Mouse (Mus musculus) embryonic facial prominence, embryonic 10.5 days (tissue): ENCODE results near the gene Tm4sf5. TPM values are rescaled to one million over a fixed set of nuclear protein-coding genes. Genes with fewer than 3 reads are reported as not detected.
"Not testable (repeated sequence)": the region's sequence is repeated elsewhere in the genome, so short reads cannot be mapped to it uniquely, and the experiment has no call there.

ENCODE experiments used
- DNase-seq: peaks from one replicate; pipeline ENCODE4 v3.0.0-alpha.2; 2017; ENCODE audit warnings: low spot score
- H3K27ac ChIP-seq: fragments of 300-500 bp; sonication (generic); replicated peaks from 2 replicates; pipeline ENCODE4 v1.5.1; 2016; ENCODE audit warnings: mild to moderate bottlenecking
- H3K27me3 ChIP-seq: fragments of 300-500 bp; sonication (generic); replicated peaks from 2 replicates; pipeline ENCODE4 v1.6.1; 2016; ENCODE audit warnings: low read depth, mild to moderate bottlenecking; ENCODE audit not compliant: poor library complexity, severe bottlenecking
- H3K36me3 ChIP-seq: fragments of 300-500 bp; sonication (generic); replicated peaks from 2 replicates; pipeline ENCODE4 v1.6.1; 2016; ENCODE audit warnings: mild to moderate bottlenecking, moderate library complexity
- H3K4me1 ChIP-seq: fragments of 300-500 bp; sonication (generic); 2 replicates; pipeline ENCODE4 v1.6.1; 2016
- H3K4me3 ChIP-seq: fragments of 300-500 bp; sonication (generic); 2 replicates; pipeline ENCODE4 v1.5.1; 2016; ENCODE audit warnings: mild to moderate bottlenecking, moderate library complexity
- H3K9me3 ChIP-seq: fragments of 300-500 bp; sonication (generic); 2 replicates; pipeline ENCODE4 v1.6.1; 2016; ENCODE audit warnings: mild to moderate bottlenecking
- WGBS: fragments of 180-500 bp; shearing (Covaris S2); methylation state at CpG from one replicate; pipeline ENCODE4 v1.1.7; 2016; 5-methylcytosine and 5-hydroxymethylcytosine counted together
- polyA plus RNA-seq: library from polyadenylated mRNA; unstranded; fragments of >200 nt; fragmentation: Nextera tagmentation; extraction: Ambion mirVana; gene quantifications from 2 replicates; pipeline ENCODE4 v1.2.1, GENCODE M21; 2016

Tm4sf5 gene
- 0.35 and 0.77 TPM in 2 replicates for polyA plus RNA-seq

DNA sequence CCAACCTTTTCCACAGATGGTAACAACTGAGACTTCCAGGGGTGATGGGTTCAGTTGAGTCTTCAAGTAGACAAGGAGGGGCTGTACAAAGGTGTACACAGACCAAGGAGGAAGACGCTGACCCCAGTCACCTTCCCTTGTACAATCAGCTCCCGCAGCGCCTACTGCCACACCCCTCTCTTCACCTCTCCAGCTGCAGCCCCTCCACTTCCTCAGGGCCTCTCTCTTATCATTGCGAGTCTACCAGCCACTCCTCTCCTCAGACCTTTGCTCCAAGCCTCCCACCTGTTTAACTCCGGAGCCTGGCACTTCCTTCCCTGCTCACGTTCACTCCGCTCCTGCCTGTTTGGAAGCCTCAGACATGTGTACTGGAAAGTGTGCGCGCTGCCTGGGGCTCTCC lies at the start of gene Tm4sf5:
Tm4sf5 (plus strand) TSS at position 275 of the 400 bp plus-strand sequence.
- no peak within 1 kb of the TSS for H3K27ac ChIP-seq
- no peaks in the 10 kb centered on the region for H3K36me3 ChIP-seq
- 78% methylated on average over 9 of the region's 9 CpGs for WGBS
- H3K4me3 ChIP-seq: no peak within 1 kb of the TSS
- H3K4me1 ChIP-seq: peaks cover 7% of the 10 kb centered on the region
- peaks cover 13% of the 10 kb centered on the region for H3K27me3 ChIP-seq
- H3K9me3 ChIP-seq: no peaks in the 10 kb centered on the region
- no peak for DNase-seq

- H3K36me3 ChIP-seq: peaks cover 7% of the 10 kb centered on the region
- WGBS: 19% methylated on average over 32 of the region's 32 CpGs
- peak within 1 kb of the TSS; percentile 65 for H3K4me3 ChIP-seq
- peak within 1 kb of the TSS; percentile 44; the same call in 1 of the 2 replicates for H3K27ac ChIP-seq
- H3K4me1 ChIP-seq: peaks cover 14% of the 10 kb centered on the region
- H3K27me3 ChIP-seq: peaks cover 64% of the 10 kb centered on the region
- peak; percentile 20 for DNase-seq
- H3K9me3 ChIP-seq: no peaks in the 10 kb centered on the region
Observed at GRCm38 (mm10) chr11:70458688-70459600, 46.1 kb upstream of the Tm4sf5 start, which contains the start of gene Zmynd15. Gene Zmynd15 (plus strand): TSS chr11:70459433.

DNA sequence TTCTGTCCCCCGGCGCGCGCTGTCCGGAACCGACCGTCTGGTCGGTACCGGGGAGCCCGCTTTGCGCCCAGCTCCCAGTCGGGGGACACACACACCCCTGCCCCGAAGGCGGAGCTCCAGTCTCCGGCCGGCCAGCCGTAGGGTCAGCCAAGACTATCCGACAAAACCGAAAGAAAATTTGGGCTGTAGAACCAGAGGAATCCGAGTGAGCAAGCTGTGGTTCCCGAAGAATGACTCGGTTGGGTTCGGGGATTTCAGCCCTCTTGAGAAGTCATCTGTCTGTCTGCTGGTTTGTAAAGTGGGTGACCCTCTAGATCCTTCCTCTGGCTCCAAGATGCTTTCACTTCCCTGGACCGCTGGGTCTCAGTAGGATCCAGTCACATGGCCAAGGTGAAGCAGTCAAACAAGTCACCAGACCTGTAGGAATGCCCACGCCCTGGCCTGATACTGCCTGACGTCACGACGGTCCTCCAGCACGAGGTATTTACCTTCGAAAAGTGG lies 45.4 kb upstream of the Tm4sf5 start, which contains the start of gene Cxcl16:
Cxcl16 (minus strand) TSS at position 384 of the 501 bp plus-strand sequence.
- peak within 1 kb of the TSS; percentile 65 for H3K4me3 ChIP-seq
- H3K36me3 ChIP-seq: peaks cover 7% of the 10 kb centered on the region; the same call in 1 of the 2 replicates
- peaks cover 71% of the 10 kb centered on the region for H3K27me3 ChIP-seq
- DNase-seq: peak; percentile 41
- no peaks in the 10 kb centered on the region for H3K9me3 ChIP-seq
- H3K27ac ChIP-seq: peak within 1 kb of the TSS; percentile 44; the same call in 1 of the 2 replicates
- 5% methylated on average over 30 of the region's 30 CpGs for WGBS
- peaks cover 19% of the 10 kb centered on the region for H3K4me1 ChIP-seq

GRCm38 (mm10) chr11:70463970-70464369 lies 41.1 kb upstream of the Tm4sf5 start:
- no peak for DNase-seq
- no peaks in the 10 kb centered on the region for H3K9me3 ChIP-seq
- H3K27ac ChIP-seq: no peak overlapping the region
- peaks cover 29% of the 10 kb centered on the region for H3K4me1 ChIP-seq
- 68% methylated on average over 5 of the region's 5 CpGs for WGBS
- H3K27me3 ChIP-seq: peaks cover 91% of the 10 kb centered on the region
- H3K36me3 ChIP-seq: no peaks in the 10 kb centered on the region
- no peak overlapping the region for H3K4me3 ChIP-seq

DNA sequence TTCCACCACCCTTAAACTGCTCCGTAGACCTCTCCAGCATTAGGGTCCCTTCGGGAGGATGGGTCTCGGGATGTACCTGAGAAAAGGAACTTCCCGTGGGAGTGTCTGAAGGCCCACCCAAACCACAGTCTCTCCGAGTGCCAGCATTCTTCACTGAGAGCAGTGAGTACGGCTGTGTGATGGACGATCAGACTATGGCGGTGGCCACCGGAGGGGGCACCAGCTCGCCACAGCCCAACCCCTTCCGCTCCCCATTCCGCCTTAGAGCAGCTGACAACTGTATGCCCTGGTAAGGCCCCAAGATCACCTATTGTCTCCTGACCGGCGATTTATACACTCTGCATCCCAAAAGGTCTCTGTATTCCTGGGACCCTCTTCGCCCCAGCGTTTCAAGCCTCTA lies 39.8 kb upstream of the Tm4sf5 start:
- H3K4me3 ChIP-seq: peak overlapping the region; percentile 38
- H3K27me3 ChIP-seq: peaks cover 79% of the 10 kb centered on the region
- H3K4me1 ChIP-seq: peaks cover 19% of the 10 kb centered on the region
- H3K27ac ChIP-seq: peak overlapping the region; percentile 57; the same call in 1 of the 2 replicates
- H3K9me3 ChIP-seq: no peaks in the 10 kb centered on the region
- peak; percentile 45 for DNase-seq
- no peaks in the 10 kb centered on the region for H3K36me3 ChIP-seq
- 23% methylated on average over 16 of the region's 16 CpGs for WGBS

- peak; percentile 26 for DNase-seq
- peaks cover 19% of the 10 kb centered on the region for H3K4me1 ChIP-seq
- no peaks in the 10 kb centered on the region for H3K36me3 ChIP-seq
- H3K27me3 ChIP-seq: peaks cover 73% of the 10 kb centered on the region
- WGBS: 14% methylated on average over 23 of the region's 23 CpGs
- peak overlapping the region; percentile 38 for H3K4me3 ChIP-seq
- no peaks in the 10 kb centered on the region for H3K9me3 ChIP-seq
- peak overlapping the region; percentile 57 for H3K27ac ChIP-seq
Observed at GRCm38 (mm10) chr11:70465824-70466223, 39.2 kb upstream of the Tm4sf5 start.

DNA sequence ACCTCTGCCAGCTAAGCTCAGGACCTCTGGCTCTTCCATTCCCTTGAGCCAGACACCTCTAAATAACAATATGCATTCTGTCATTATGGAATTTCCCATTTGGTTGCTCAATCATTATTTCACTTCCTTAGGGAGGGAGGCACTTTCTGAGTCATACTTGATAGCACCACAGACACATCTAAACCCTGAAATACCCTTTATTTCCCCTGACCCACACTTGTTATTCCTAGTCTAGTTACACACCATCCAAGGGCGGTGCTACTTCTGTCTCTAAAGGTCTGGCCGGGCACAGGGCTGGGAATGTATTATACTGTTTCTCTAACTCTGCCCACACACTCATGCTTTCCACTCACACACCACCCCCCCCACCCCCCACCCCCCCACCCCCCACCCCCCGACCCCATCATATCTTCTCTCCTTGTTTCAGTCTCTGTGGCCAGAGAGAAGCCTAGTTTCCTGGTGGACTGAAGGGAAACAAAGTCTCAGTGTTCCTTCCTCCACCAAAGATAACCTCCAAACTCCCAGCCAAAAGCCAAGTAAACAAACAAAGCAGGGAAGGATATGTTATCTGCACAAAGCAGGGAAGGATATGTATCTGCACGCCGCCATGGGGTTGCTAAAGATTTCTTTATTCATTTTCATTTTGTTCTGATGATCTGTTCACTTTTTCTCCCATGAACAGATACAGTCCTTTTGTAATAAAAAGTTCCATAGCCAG lies 37.0 kb upstream of the Tm4sf5 start:
- Histone ChIP-seq H3K27me3 (peaks cover 51% of the 10 kb centered on the region), H3K9me3 (no peaks in the 10 kb centered on the region), H3K36me3 (no peaks in the 10 kb centered on the region), H3K4me1 (peaks cover 19% of the 10 kb centered on the region), H3K4me3 (no peak overlapping the region), H3K27ac (no peak overlapping the region)
- DNase-seq: no peak
- WGBS: 86% methylated on average over 5 of the region's 5 CpGs

DNA sequence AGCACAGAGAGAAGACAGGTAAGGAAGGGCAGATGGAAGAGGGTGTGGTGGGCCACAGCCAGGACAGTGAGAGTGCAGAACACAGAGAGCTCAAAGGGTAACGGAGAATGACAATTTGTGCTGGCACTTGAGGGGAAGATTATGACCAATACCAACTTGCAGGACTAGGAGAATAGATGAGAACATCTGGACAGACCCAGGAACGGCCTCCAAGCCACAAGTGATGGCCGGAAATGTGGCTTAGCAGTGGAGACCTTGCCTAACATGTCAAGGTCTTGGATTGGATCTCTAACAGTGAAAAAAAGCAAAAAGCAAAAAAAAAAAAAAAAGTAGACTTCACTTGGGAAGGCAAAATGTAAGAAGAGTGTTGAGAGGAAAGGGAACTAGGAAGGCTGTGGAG lies 35.3 kb upstream of the Tm4sf5 start:
- no peak overlapping the region for H3K27ac ChIP-seq
- 89% methylated on average over 3 of the region's 3 CpGs for WGBS
- H3K4me3 ChIP-seq: no peak overlapping the region

DNA sequence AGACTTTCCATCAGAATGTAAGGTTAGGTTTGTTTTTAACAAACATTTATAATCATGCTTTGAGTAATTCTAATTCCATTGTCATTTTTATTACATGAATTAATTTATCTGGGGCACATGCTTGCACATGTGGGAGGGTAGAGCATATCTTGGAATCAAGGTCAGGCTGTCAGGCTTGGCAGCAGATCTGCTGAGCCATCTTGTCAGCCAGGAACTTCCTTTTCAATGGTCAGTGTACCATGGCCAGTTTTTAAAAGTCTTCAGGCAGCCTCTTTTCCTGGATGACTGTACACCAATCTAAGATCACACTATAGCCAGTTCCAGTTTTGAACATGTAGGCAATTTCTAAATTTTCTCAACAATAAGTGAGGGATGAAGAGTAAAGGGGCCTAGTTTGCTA lies 32.3 kb upstream of the Tm4sf5 start:
- DNase-seq: no peak
- H3K4me1 ChIP-seq: no peaks in the 10 kb centered on the region
- no peak overlapping the region for H3K27ac ChIP-seq
- H3K36me3 ChIP-seq: no peaks in the 10 kb centered on the region
- no peak overlapping the region for H3K4me3 ChIP-seq
- H3K9me3 ChIP-seq: no peaks in the 10 kb centered on the region
- H3K27me3 ChIP-seq: peaks cover 4% of the 10 kb centered on the region; the same call in 1 of the 2 replicates

More for the DNA sequence above, 35.3 kb upstream of the Tm4sf5 start:
- Histone ChIP-seq H3K27me3 (peaks cover 34% of the 10 kb centered on the region), H3K36me3 (no peaks in the 10 kb centered on the region), H3K4me1 (peaks cover 13% of the 10 kb centered on the region), H3K9me3 (no peaks in the 10 kb centered on the region)
- DNase-seq: no peak

DNA sequence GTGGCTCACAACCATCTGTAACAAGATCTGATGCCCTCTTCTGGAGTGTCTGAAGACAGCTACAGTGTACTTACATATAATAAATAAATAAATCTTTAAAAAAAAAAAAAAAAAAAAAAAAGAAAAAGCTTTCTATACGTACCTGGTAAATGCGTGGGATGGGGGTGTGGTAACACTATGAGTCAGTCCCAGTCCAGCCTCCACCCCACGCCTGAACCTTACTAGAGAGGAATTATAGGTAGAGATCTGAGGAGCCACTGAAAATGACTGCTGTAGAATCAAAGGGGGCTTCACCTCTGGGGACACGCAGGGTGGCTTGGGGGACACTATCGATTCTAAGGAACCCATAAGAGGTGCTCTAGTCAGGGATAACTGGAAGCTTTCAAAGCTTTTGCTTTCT lies 31.8 kb upstream of the Tm4sf5 start:
- 94% methylated on average over 5 of the region's 5 CpGs for WGBS
- H3K27me3 ChIP-seq: not testable (repeated sequence)

GRCm38 (mm10) chr11:70474872-70475534 lies 30.0 kb upstream of the Tm4sf5 start:
- Histone ChIP-seq H3K27ac (no peak overlapping the region), H3K36me3 (no peaks in the 10 kb centered on the region), H3K9me3 (no peaks in the 10 kb centered on the region), H3K4me1 (no peaks in the 10 kb centered on the region), H3K27me3 (no peaks in the 10 kb centered on the region), H3K4me3 (no peak overlapping the region)
- no peak for DNase-seq
- WGBS: 85% methylated on average over 12 of the region's 12 CpGs

More for the DNA sequence above, 31.8 kb upstream of the Tm4sf5 start:
- not testable (repeated sequence) for H3K9me3 ChIP-seq, H3K27ac ChIP-seq, DNase-seq, H3K4me1 ChIP-seq, H3K36me3 ChIP-seq, H3K4me3 ChIP-seq

DNA sequence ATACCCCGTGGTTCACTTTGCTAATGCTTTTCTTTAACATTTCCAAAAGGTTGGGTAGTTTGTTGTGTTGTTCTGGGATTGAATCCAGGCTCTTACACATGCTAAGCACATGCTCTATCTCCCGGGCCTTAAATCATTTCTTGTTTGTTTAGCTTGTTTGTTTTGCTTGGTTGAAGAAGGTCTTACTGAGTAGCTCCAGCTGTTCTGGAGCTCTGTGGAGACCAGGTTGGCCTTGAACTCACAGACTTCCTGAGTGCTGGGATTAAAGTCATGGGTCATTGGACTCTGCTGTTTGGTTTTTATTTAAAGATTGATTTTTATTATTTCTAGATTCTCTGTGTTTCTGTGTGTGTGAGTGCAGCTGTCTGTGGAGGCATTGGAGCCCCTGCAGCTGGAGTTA lies 19.5 kb upstream of the Tm4sf5 start:
- 65% methylated on average over 2 of the region's 2 CpGs for WGBS
- Histone ChIP-seq H3K27ac (no peak overlapping the region), H3K27me3 (no peaks in the 10 kb centered on the region), H3K9me3 (no peaks in the 10 kb centered on the region), H3K4me3 (no peak overlapping the region), H3K4me1 (no peaks in the 10 kb centered on the region), H3K36me3 (no peaks in the 10 kb centered on the region)
- DNase-seq: no peak
